Mouse (Mus musculus): ENCODE data around the gene Itprip.

- no peak for TF ChIP-seq GATA1 (IDR thresholded peaks at IDR 0.05; ENCODE audit: low read length)
- TF ChIP-seq TAL1 (IDR thresholded peaks at IDR 0.05; ENCODE audit: low read length): no peak
Measured at GRCm38 (mm10) chr19:47888037-47888436, 31.1 kb downstream of the Itprip start.
